Mouse (Mus musculus) B cell, adult 67 days (primary cell): ENCODE results near the gene Nlrp9a. TPM values are rescaled to one million over a fixed set of nuclear protein-coding genes. Genes with fewer than 3 reads are reported as not detected.

Experiments
- total RNA-seq, 2 experiments: library from RNA; stranded (reverse); gene quantifications; 4 replicates each; pipeline ENCODE4 v1.2.4; 2023

Nlrp9a gene
- total RNA-seq, result not detected

GRCm38 (mm10) chr7:26534723-26535122 is at the start of gene Nlrp9a:
Nlrp9a (plus strand) TSS chr7:26535023.

GRCm38 (mm10) chr7:26618364-26618763 is 83.5 kb downstream of the Nlrp9a start, which contains the start of gene Vmn1r185:
Vmn1r185 (minus strand) TSS chr7:26618464.

Other genes starting within 250 kb of the Nlrp9a start
- gene Cyp2a4, start 227.9 kb upstream of the Nlrp9a start, total RNA-seq, result not detected
- not detected for gene Nlrp9c, start 131.3 kb upstream of the Nlrp9a start, total RNA-seq
- not detected for gene Nlrp4a, start 99.9 kb upstream of the Nlrp9a start, total RNA-seq
- gene Vmn1r185, start 83.4 kb downstream of the Nlrp9a start, total RNA-seq, result not detected
- not detected for gene Cyp2b23, start 151.4 kb downstream of the Nlrp9a start, total RNA-seq
- not detected for gene Cyp2b19, start 222.1 kb downstream of the Nlrp9a start, total RNA-seq